Mouse (Mus musculus) forebrain, postnatal 0 days (tissue): ENCODE measurements around the gene Treml2. TPM values are rescaled to one million over a fixed set of nuclear protein-coding genes. Genes with fewer than 3 reads are reported as not detected.

Experiments used
- ATAC-seq: fragments of 200-750 bp; cut with Nextera tagmentation; 2 replicates; pipeline ENCODE4 v1.8.0; 2017; ENCODE audit warnings: mild to moderate bottlenecking, moderate library complexity
- DNase-seq: peaks from one replicate; pipeline ENCODE4 v3.0.0-alpha.2; 2015
- H3K27ac ChIP-seq: fragments of 300-500 bp; sonication (generic); 2 replicates; pipeline ENCODE4 v1.5.1; 2014; ENCODE audit warnings: low read depth, mild to moderate bottlenecking, antibody characterized with exemption, low read length, moderate library complexity, mixed read lengths
- H3K27me3 ChIP-seq: fragments of 300-500 bp; sonication (generic); 2 replicates; pipeline ENCODE4 v1.6.1; 2014; ENCODE audit warnings: mild to moderate bottlenecking, low read length, mixed read lengths; ENCODE audit not compliant: insufficient read depth
- H3K36me3 ChIP-seq: fragments of 300-500 bp; sonication (generic); 2 replicates; pipeline ENCODE4 v1.6.1; 2014; ENCODE audit warnings: mild to moderate bottlenecking, moderate library complexity; ENCODE audit not compliant: insufficient read depth
- H3K4me1 ChIP-seq: fragments of 300-500 bp; sonication (generic); 2 replicates; pipeline ENCODE4 v1.6.1; 2014; ENCODE audit warnings: antibody characterized with exemption; ENCODE audit not compliant: insufficient read depth
- H3K4me2 ChIP-seq: fragments of 300-500 bp; sonication (generic); 2 replicates; pipeline ENCODE4 v1.6.1; 2014; ENCODE audit warnings: low read depth, mild to moderate bottlenecking, moderate library complexity
- H3K4me3 ChIP-seq: fragments of 300-500 bp; sonication (generic); 2 replicates; pipeline ENCODE4 v1.5.1; 2014; ENCODE audit warnings: low read depth, low read length, mixed read lengths
- H3K9ac ChIP-seq: fragments of 300-500 bp; sonication (generic); 2 replicates; pipeline ENCODE4 v1.6.1; 2014; ENCODE audit warnings: mild to moderate bottlenecking
- H3K9me3 ChIP-seq: fragments of 300-500 bp; sonication (generic); 2 replicates; pipeline ENCODE4 v1.6.1; 2016; ENCODE audit warnings: low read length
- CTCF ChIP-seq: sonication (generic); IDR thresholded peaks from 2 replicates; pipeline ENCODE4 v1.5.1; 2016; ENCODE audit warnings: antibody characterized with exemption, control low read depth, low read depth
- WGBS: fragments of 180-500 bp; shearing (Covaris S2); extraction: QIAGEN DNeasy Blood & Tissue Kit; methylation state at CpG from one replicate; pipeline ENCODE4 v1.1.7; 2014; 5-methylcytosine and 5-hydroxymethylcytosine counted together
- polyA plus RNA-seq: library from polyadenylated mRNA; unstranded; fragments of >200 nt; fragmentation: Nextera tagmentation; extraction: Ambion mirVana; gene quantifications from 2 replicates; pipeline ENCODE4 v1.2.1, GENCODE M21; 2015
- total RNA-seq: library from RNA; depleted of rRNA; stranded (reverse); fragments of >200 nt; gene quantifications from 2 replicates; pipeline ENCODE4 v1.2.3, GENCODE M21; 2014; rRNA removed

The Treml2 gene
- total RNA-seq (0.23 and 0.43 TPM in 2 replicates), polyA plus RNA-seq (0.07 TPM in 1 of 2 replicates, not detected in the other)

GRCm38 (mm10) chr17:48299203-48299602, at the start of gene Treml2:
Treml2 (plus strand) TSS chr17:48299498.
- ATAC-seq (no peak), DNase-seq (no peak)
- WGBS: 36% methylated on average over 3 of the region's 4 CpGs
- Histone ChIP-seq H3K27ac (no peak within 1 kb of the TSS), H3K36me3 (no peaks in the 10 kb centered on the region), H3K4me2 (no peak within 1 kb of the TSS), H3K4me1 (no peaks in the 10 kb centered on the region), H3K4me3 (no peak within 1 kb of the TSS), H3K9ac (no peak within 1 kb of the TSS), H3K9me3 (no peaks in the 10 kb centered on the region), H3K27me3 (no peaks in the 10 kb centered on the region)
- TF ChIP-seq CTCF: no peak

- Histone ChIP-seq H3K27ac (no peak overlapping the region), H3K9ac (no peak overlapping the region), H3K4me2 (no peak overlapping the region), H3K27me3 (no peaks in the 10 kb centered on the region), H3K36me3 (no peaks in the 10 kb centered on the region), H3K4me1 (no peaks in the 10 kb centered on the region), H3K4me3 (no peak overlapping the region), H3K9me3 (no peaks in the 10 kb centered on the region)
- WGBS: 84% methylated on average over 11 of the region's 11 CpGs
- DNase-seq: no peak
- TF ChIP-seq CTCF: no peak
- no peak for ATAC-seq
Measured at GRCm38 (mm10) chr17:48249501-48249900, 49.8 kb upstream of the Treml2 start.

- no peak overlapping the region for H3K4me2 ChIP-seq
- 92% methylated on average over 7 of the region's 7 CpGs for WGBS
Measured at GRCm38 (mm10) chr17:48250631-48251030, 48.7 kb upstream of the Treml2 start.

GRCm38 (mm10) chr17:48256575-48256974, 42.7 kb upstream of the Treml2 start:
- Histone ChIP-seq H3K4me1 (no peaks in the 10 kb centered on the region), H3K9ac (no peak overlapping the region), H3K9me3 (peaks cover 8% of the 10 kb centered on the region; the same call in 1 of the 2 replicates), H3K4me2 (no peak overlapping the region), H3K27ac (no peak overlapping the region), H3K36me3 (no peaks in the 10 kb centered on the region), H3K4me3 (no peak overlapping the region), H3K27me3 (no peaks in the 10 kb centered on the region)
- no peak for DNase-seq
- no peak for TF ChIP-seq CTCF
- no peak for ATAC-seq

More at GRCm38 (mm10) chr17:48250631-48251030, 48.7 kb upstream of the Treml2 start:
- DNase-seq: no peak
- Histone ChIP-seq H3K27me3 (no peaks in the 10 kb centered on the region), H3K27ac (no peak overlapping the region), H3K9ac (no peak overlapping the region), H3K4me3 (no peak overlapping the region), H3K9me3 (no peaks in the 10 kb centered on the region), H3K4me1 (no peaks in the 10 kb centered on the region), H3K36me3 (no peaks in the 10 kb centered on the region)
- no peak for ATAC-seq
- no peak for TF ChIP-seq CTCF

GRCm38 (mm10) chr17:48261868-48262267, 37.4 kb upstream of the Treml2 start:
- H3K36me3 ChIP-seq: no peaks in the 10 kb centered on the region
- no peaks in the 10 kb centered on the region for H3K27me3 ChIP-seq
- DNase-seq: no peak
- no peaks in the 10 kb centered on the region for H3K4me1 ChIP-seq
- TF ChIP-seq CTCF: no peak
- no peak overlapping the region for H3K4me3 ChIP-seq
- no peak overlapping the region for H3K4me2 ChIP-seq
- no peak overlapping the region for H3K9ac ChIP-seq
- peaks cover 8% of the 10 kb centered on the region; the same call in 1 of the 2 replicates for H3K9me3 ChIP-seq
- 81% methylated on average over 2 of the region's 2 CpGs for whole genome bisulfite sequencing
- H3K27ac ChIP-seq: no peak overlapping the region
- no peak for ATAC-seq

GRCm38 (mm10) chr17:48263741-48264362, 35.4 kb upstream of the Treml2 start, which contains the start of gene Treml4:
Treml4 (plus strand) TSS chr17:48264295.
- DNase-seq (no peak), ATAC-seq (no peak)
- TF ChIP-seq CTCF: no peak
- Histone ChIP-seq H3K4me2 (no peak within 1 kb of the TSS), H3K4me3 (no peak within 1 kb of the TSS), H3K27me3 (no peaks in the 10 kb centered on the region), H3K4me1 (no peaks in the 10 kb centered on the region), H3K36me3 (no peaks in the 10 kb centered on the region), H3K9ac (no peak within 1 kb of the TSS), H3K9me3 (peaks cover 8% of the 10 kb centered on the region; the same call in 1 of the 2 replicates), H3K27ac (no peak within 1 kb of the TSS)
- WGBS: 91% methylated on average over 3 of the region's 3 CpGs

GRCm38 (mm10) chr17:48264662-48265061, 34.6 kb upstream of the Treml2 start:
- Histone ChIP-seq H3K4me1 (no peaks in the 10 kb centered on the region), H3K4me2 (no peak overlapping the region), H3K9ac (no peak overlapping the region), H3K9me3 (peaks cover 3% of the 10 kb centered on the region; the same call in 1 of the 2 replicates), H3K27me3 (no peaks in the 10 kb centered on the region), H3K36me3 (no peaks in the 10 kb centered on the region), H3K27ac (no peak overlapping the region), H3K4me3 (no peak overlapping the region)
- DNase-seq (no peak), ATAC-seq (no peak)
- WGBS: 94% methylated on average over 7 of the region's 7 CpGs
- no peak for TF ChIP-seq CTCF
